Mouse (Mus musculus): ENCODE measurements around the gene Dysf.

DNA sequence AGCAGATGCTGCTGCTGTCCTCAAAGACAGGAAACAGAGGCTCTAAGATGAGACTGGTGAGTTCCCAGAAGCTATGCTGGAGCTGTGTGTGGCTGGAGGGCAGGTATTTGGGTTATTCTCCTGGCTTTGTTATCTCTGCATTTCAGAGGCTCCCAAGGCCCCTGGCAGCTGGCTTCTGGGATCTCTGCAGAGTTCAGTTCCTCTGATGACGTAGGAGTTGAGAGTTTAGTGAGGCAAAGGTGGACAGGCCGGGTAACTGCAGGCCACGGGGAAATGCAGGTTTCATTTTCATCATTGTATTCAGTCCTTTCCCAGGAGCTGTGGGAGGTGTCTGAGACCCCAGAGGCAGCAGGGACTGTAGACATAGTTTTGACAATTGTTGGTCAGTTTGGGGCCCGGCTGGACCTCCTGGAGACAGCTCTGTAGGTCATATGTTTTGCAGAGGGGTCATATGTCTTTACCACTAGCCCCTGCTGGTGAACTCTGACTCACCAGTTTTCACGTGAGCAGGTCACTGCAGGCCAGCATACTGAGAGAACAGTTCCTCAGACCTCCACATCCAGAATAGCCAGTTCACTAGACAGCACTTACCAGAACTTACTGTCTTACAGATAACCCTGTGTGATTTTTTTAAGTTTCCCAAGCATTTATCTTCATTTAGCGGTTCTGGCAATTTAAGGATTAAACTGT, 35.0 kb downstream of the Dysf start:
- no peak for TF ChIP-seq GATA1 (IDR thresholded peaks at IDR 0.05; ENCODE audit: borderline replicate concordance, low read length)
- no peak for TF ChIP-seq FLI1 (IDR thresholded peaks at IDR 0.05; ENCODE audit: low read length)

Measured in megakaryocyte, embryonic 14.5 days (primary cell).